Mouse (Mus musculus): ENCODE data around the gene Rcan1. TPM values are rescaled to one million over a fixed set of nuclear protein-coding genes. Genes with fewer than 3 reads are reported as not detected.

Gene Rcan1
- polyA plus RNA-seq, 1 experiment: 20.2 TPM

- H3K4me2 ChIP-seq (ENCODE audit: low read depth): peak overlapping the region; percentile 97
- no peaks in the 10 kb centered on the region for H3K79me2 ChIP-seq (ENCODE audit: control insufficient read depth, insufficient read depth)
- H3K27me3 ChIP-seq (ENCODE audit: control insufficient read depth, insufficient read depth, insufficient read length): no peaks in the 10 kb centered on the region
- TF ChIP-seq POLR2A (IDR thresholded peaks at IDR 0.05; ENCODE audit: insufficient read length, low read depth) (no peak), MYOD1 (IDR thresholded peaks at IDR 0.05; ENCODE audit: control insufficient read depth in 1 of 3, insufficient read length in 2 of 3, low read depth in 2 of 3) (no peak), CEBPB (IDR thresholded peaks at IDR 0.05; ENCODE audit: insufficient read depth, poor library complexity, severe bottlenecking) (no peak), TCF12 (IDR thresholded peaks at IDR 0.05; ENCODE audit: insufficient read depth, poor library complexity, severe bottlenecking) (no peak), MAX (IDR thresholded peaks at IDR 0.05; ENCODE audit: low read depth) (no peak), REST (IDR thresholded peaks at IDR 0.05; ENCODE audit: insufficient read depth, insufficient read length) (no peak), SRF (IDR thresholded peaks at IDR 0.05; ENCODE audit: control insufficient read depth, insufficient read length, low read depth) (no peak), E2F4 (IDR thresholded peaks at IDR 0.05; ENCODE audit: insufficient read depth) (no peak), TCF3 (IDR thresholded peaks at IDR 0.05; ENCODE audit: insufficient read length, low read depth) (no peak), MYOG (IDR thresholded peaks at IDR 0.05; ENCODE audit: control insufficient read depth in 1 of 3, insufficient read depth in 1 of 3, insufficient read length in 2 of 3, low read depth in 2 of 3) (no peak)
- peak overlapping the region; percentile 14 for H3K4me3 ChIP-seq
- peaks cover 4% of the 10 kb centered on the region for H3K36me3 ChIP-seq (ENCODE audit: control insufficient read depth, insufficient read depth)
- H3ac ChIP-seq (ENCODE audit: control insufficient read depth, insufficient read length): no peak overlapping the region
Observed at GRCm38 (mm10) chr16:92399490-92400458, 70.9 kb downstream of the Rcan1 start.

GRCm38 (mm10) chr16:92398574-92399118 is 72.0 kb downstream of the Rcan1 start:
- peaks cover 4% of the 10 kb centered on the region for H3K36me3 ChIP-seq (ENCODE audit: control insufficient read depth, insufficient read depth)
- no peaks in the 10 kb centered on the region for H3K79me2 ChIP-seq (ENCODE audit: control insufficient read depth, insufficient read depth)
- TF ChIP-seq POLR2A (IDR thresholded peaks at IDR 0.05; ENCODE audit: insufficient read length, low read depth) (no peak), TCF12 (IDR thresholded peaks at IDR 0.05; ENCODE audit: insufficient read depth, poor library complexity, severe bottlenecking) (no peak), USF1 (IDR thresholded peaks at IDR 0.05; ENCODE audit: low read depth) (no peak), MYOG (IDR thresholded peaks at IDR 0.05; ENCODE audit: control insufficient read depth in 1 of 3, insufficient read depth in 1 of 3, insufficient read length in 2 of 3, low read depth in 2 of 3) (no peak), SRF (IDR thresholded peaks at IDR 0.05; ENCODE audit: control insufficient read depth, insufficient read length, low read depth) (no peak), MYOD1 (IDR thresholded peaks at IDR 0.05; ENCODE audit: control insufficient read depth in 1 of 3, insufficient read length in 2 of 3, low read depth in 2 of 3) (no peak), TCF3 (IDR thresholded peaks at IDR 0.05; ENCODE audit: insufficient read length, low read depth) (no peak), E2F4 (IDR thresholded peaks at IDR 0.05; ENCODE audit: insufficient read depth) (no peak), MAX (IDR thresholded peaks at IDR 0.05; ENCODE audit: low read depth) (no peak), POLR2AphosphoS2 (IDR thresholded peaks at IDR 0.05; ENCODE audit: insufficient read length, low read depth) (no peak), CEBPB (IDR thresholded peaks at IDR 0.05; ENCODE audit: insufficient read depth, poor library complexity, severe bottlenecking) (no peak), REST (IDR thresholded peaks at IDR 0.05; ENCODE audit: insufficient read depth, insufficient read length) (no peak)
- H3K4me2 ChIP-seq (ENCODE audit: low read depth): peak overlapping the region; percentile 97
- H3K4me3 ChIP-seq: no peak overlapping the region
- H3ac ChIP-seq (ENCODE audit: control insufficient read depth, insufficient read length): no peak overlapping the region
- H3K27me3 ChIP-seq (ENCODE audit: control insufficient read depth, insufficient read depth, insufficient read length): no peaks in the 10 kb centered on the region

GRCm38 (mm10) chr16:92397745-92398573 is 72.7 kb downstream of the Rcan1 start:
- no peak overlapping the region for H3ac ChIP-seq (ENCODE audit: control insufficient read depth, insufficient read length)
- peaks cover 4% of the 10 kb centered on the region for H3K36me3 ChIP-seq (ENCODE audit: control insufficient read depth, insufficient read depth)
- H3K4me2 ChIP-seq (ENCODE audit: low read depth): no peak overlapping the region
- H3K27me3 ChIP-seq (ENCODE audit: control insufficient read depth, insufficient read depth, insufficient read length): no peaks in the 10 kb centered on the region
- H3K4me3 ChIP-seq: no peak overlapping the region
- TF ChIP-seq MYOG (IDR thresholded peaks at IDR 0.05; ENCODE audit: control insufficient read depth in 1 of 3, insufficient read depth in 1 of 3, insufficient read length in 2 of 3, low read depth in 2 of 3): no peak
- TF ChIP-seq REST (IDR thresholded peaks at IDR 0.05; ENCODE audit: insufficient read depth, insufficient read length): no peak
- TF ChIP-seq SRF (IDR thresholded peaks at IDR 0.05; ENCODE audit: control insufficient read depth, insufficient read length, low read depth): no peak
- TF ChIP-seq MAX (IDR thresholded peaks at IDR 0.05; ENCODE audit: low read depth): no peak
- TF ChIP-seq TCF3 (IDR thresholded peaks at IDR 0.05; ENCODE audit: insufficient read length, low read depth): no peak
- TF ChIP-seq MYOD1 (IDR thresholded peaks at IDR 0.05; ENCODE audit: control insufficient read depth in 1 of 3, insufficient read length in 2 of 3, low read depth in 2 of 3): no peak
- no peak for TF ChIP-seq POLR2A (IDR thresholded peaks at IDR 0.05; ENCODE audit: insufficient read length, low read depth)
- no peak for TF ChIP-seq CEBPB (IDR thresholded peaks at IDR 0.05; ENCODE audit: insufficient read depth, poor library complexity, severe bottlenecking)
- no peak for TF ChIP-seq USF1 (IDR thresholded peaks at IDR 0.05; ENCODE audit: low read depth)
- TF ChIP-seq TCF12 (IDR thresholded peaks at IDR 0.05; ENCODE audit: insufficient read depth, poor library complexity, severe bottlenecking): no peak
- no peak for TF ChIP-seq POLR2AphosphoS2 (IDR thresholded peaks at IDR 0.05; ENCODE audit: insufficient read length, low read depth)
- no peak for TF ChIP-seq E2F4 (IDR thresholded peaks at IDR 0.05; ENCODE audit: insufficient read depth)
- H3K79me2 ChIP-seq (ENCODE audit: control insufficient read depth, insufficient read depth): no peaks in the 10 kb centered on the region

- Histone ChIP-seq H3ac (ENCODE audit: control insufficient read depth, insufficient read length) (no peak overlapping the region), H3K36me3 (ENCODE audit: control insufficient read depth, insufficient read depth) (peaks cover 4% of the 10 kb centered on the region), H3K79me2 (ENCODE audit: control insufficient read depth, insufficient read depth) (no peaks in the 10 kb centered on the region), H3K4me2 (ENCODE audit: low read depth) (no peak overlapping the region), H3K27me3 (ENCODE audit: control insufficient read depth, insufficient read depth, insufficient read length) (no peaks in the 10 kb centered on the region), H3K4me3 (no peak overlapping the region)
- TF ChIP-seq TCF12 (IDR thresholded peaks at IDR 0.05; ENCODE audit: insufficient read depth, poor library complexity, severe bottlenecking) (no peak), CEBPB (IDR thresholded peaks at IDR 0.05; ENCODE audit: insufficient read depth, poor library complexity, severe bottlenecking) (no peak), MAX (IDR thresholded peaks at IDR 0.05; ENCODE audit: low read depth) (no peak), SRF (IDR thresholded peaks at IDR 0.05; ENCODE audit: control insufficient read depth, insufficient read length, low read depth) (no peak), REST (IDR thresholded peaks at IDR 0.05; ENCODE audit: insufficient read depth, insufficient read length) (no peak), POLR2AphosphoS2 (IDR thresholded peaks at IDR 0.05; ENCODE audit: insufficient read length, low read depth) (no peak), USF1 (IDR thresholded peaks at IDR 0.05; ENCODE audit: low read depth) (no peak), E2F4 (IDR thresholded peaks at IDR 0.05; ENCODE audit: insufficient read depth) (no peak), MYOD1 (IDR thresholded peaks at IDR 0.05; ENCODE audit: control insufficient read depth in 1 of 3, insufficient read length in 2 of 3, low read depth in 2 of 3) (no peak), TCF3 (IDR thresholded peaks at IDR 0.05; ENCODE audit: insufficient read length, low read depth) (no peak), POLR2A (IDR thresholded peaks at IDR 0.05; ENCODE audit: insufficient read length, low read depth) (no peak), MYOG (IDR thresholded peaks at IDR 0.05; ENCODE audit: control insufficient read depth in 1 of 3, insufficient read depth in 1 of 3, insufficient read length in 2 of 3, low read depth in 2 of 3) (no peak)
Observed at GRCm38 (mm10) chr16:92393732-92394131, 76.9 kb downstream of the Rcan1 start.
